Mouse (Mus musculus): ENCODE measurements around the gene Etl4. TPM values are rescaled to one million over a fixed set of nuclear protein-coding genes. Genes with fewer than 3 reads are reported as not detected.

Etl4 gene
- polyA plus RNA-seq, 1 experiment from 2014 or later = 15.7 TPM

- no peak overlapping the region for H3K27ac ChIP-seq (ENCODE audit: low read length)
- no peak overlapping the region for H3K9ac ChIP-seq (replicated peaks; ENCODE audit: low read depth)
- no peak for ATAC-seq
- H3K4me1 ChIP-seq (ENCODE audit: insufficient read depth, low read depth, low read length) = no peaks in the 10 kb centered on the region
- TF ChIP-seq CTCF (IDR thresholded peaks at IDR 0.05) (no peak), EP300 (IDR thresholded peaks at IDR 0.05) (no peak)
- WGBS = 88% methylated on average over 9 of the region's 9 CpGs
- no peak overlapping the region for H3K4me3 ChIP-seq (ENCODE audit: low read depth, low read length)
- H3K9me3 ChIP-seq (ENCODE audit: low read length) = no peaks in the 10 kb centered on the region
- no peaks in the 10 kb centered on the region for H3K36me3 ChIP-seq (ENCODE audit: insufficient read depth, low read length)
- no peak overlapping the region for H3K4me2 ChIP-seq (replicated peaks; ENCODE audit: low read depth, low read length)
- DNase-seq (ENCODE audit: low spot score) = no peak
- no peaks in the 10 kb centered on the region for H3K27me3 ChIP-seq (replicated peaks; ENCODE audit: insufficient read depth, low read length)
Observed at GRCm38 (mm10) chr2:20560581-20560980, 651.0 kb downstream of the Etl4 start.

GRCm38 (mm10) chr2:20563036-20563435 lies 653.5 kb downstream of the Etl4 start:
- Histone ChIP-seq H3K27ac (ENCODE audit: low read length) (no peak overlapping the region), H3K27me3 (replicated peaks; ENCODE audit: insufficient read depth, low read length) (no peaks in the 10 kb centered on the region), H3K4me2 (replicated peaks; ENCODE audit: low read depth, low read length) (no peak overlapping the region), H3K4me1 (ENCODE audit: insufficient read depth, low read depth, low read length) (no peaks in the 10 kb centered on the region), H3K36me3 (ENCODE audit: insufficient read depth, low read length) (no peaks in the 10 kb centered on the region), H3K9ac (replicated peaks; ENCODE audit: low read depth) (no peak overlapping the region), H3K9me3 (ENCODE audit: low read length) (no peaks in the 10 kb centered on the region), H3K4me3 (ENCODE audit: low read depth, low read length) (no peak overlapping the region)
- 41% methylated on average over 6 of the region's 6 CpGs for WGBS
- ATAC-seq = no peak
- DNase-seq (ENCODE audit: low spot score) = no peak
- TF ChIP-seq EP300 (IDR thresholded peaks at IDR 0.05) = no peak
- no peak for TF ChIP-seq CTCF (IDR thresholded peaks at IDR 0.05)

- 42% methylated on average over 1 of the region's 1 CpGs for WGBS
- ATAC-seq = no peak
- H3K27ac ChIP-seq (ENCODE audit: low read length) = no peak overlapping the region
Observed at GRCm38 (mm10) chr2:20568456-20568855, 658.9 kb downstream of the Etl4 start.

GRCm38 (mm10) chr2:20571940-20572339 lies 662.4 kb downstream of the Etl4 start:
- no peaks in the 10 kb centered on the region for H3K36me3 ChIP-seq (ENCODE audit: insufficient read depth, low read length)
- no peak overlapping the region for H3K27ac ChIP-seq (ENCODE audit: low read length)
- no peak overlapping the region for H3K9ac ChIP-seq (replicated peaks; ENCODE audit: low read depth)
- no peaks in the 10 kb centered on the region for H3K27me3 ChIP-seq (replicated peaks; ENCODE audit: insufficient read depth, low read length)
- no peaks in the 10 kb centered on the region for H3K4me1 ChIP-seq (ENCODE audit: insufficient read depth, low read depth, low read length)
- H3K9me3 ChIP-seq (ENCODE audit: low read length) = no peaks in the 10 kb centered on the region
- ATAC-seq (no peak), DNase-seq (ENCODE audit: low spot score) (no peak)
- H3K4me3 ChIP-seq (ENCODE audit: low read depth, low read length) = no peak overlapping the region
- H3K4me2 ChIP-seq (replicated peaks; ENCODE audit: low read depth, low read length) = no peak overlapping the region
- WGBS = 74% methylated on average over 1 of the region's 1 CpGs
- TF ChIP-seq EP300 (IDR thresholded peaks at IDR 0.05) (no peak), CTCF (IDR thresholded peaks at IDR 0.05) (no peak)

More at GRCm38 (mm10) chr2:20568456-20568855, 658.9 kb downstream of the Etl4 start:
- H3K27me3 ChIP-seq (replicated peaks; ENCODE audit: insufficient read depth, low read length) = no peaks in the 10 kb centered on the region
- peak; percentile 23 for DNase-seq (ENCODE audit: low spot score)
- no peak overlapping the region for H3K4me3 ChIP-seq (ENCODE audit: low read depth, low read length)
- no peak overlapping the region for H3K4me2 ChIP-seq (replicated peaks; ENCODE audit: low read depth, low read length)
- no peak for TF ChIP-seq EP300 (IDR thresholded peaks at IDR 0.05)
- TF ChIP-seq CTCF (IDR thresholded peaks at IDR 0.05) = no peak
- no peak overlapping the region for H3K9ac ChIP-seq (replicated peaks; ENCODE audit: low read depth)
- no peaks in the 10 kb centered on the region for H3K9me3 ChIP-seq (ENCODE audit: low read length)
- no peaks in the 10 kb centered on the region for H3K36me3 ChIP-seq (ENCODE audit: insufficient read depth, low read length)
- H3K4me1 ChIP-seq (ENCODE audit: insufficient read depth, low read depth, low read length) = no peaks in the 10 kb centered on the region

GRCm38 (mm10) chr2:20580331-20580730 lies 670.8 kb downstream of the Etl4 start:
- Histone ChIP-seq H3K27me3 (replicated peaks; ENCODE audit: insufficient read depth, low read length) (no peaks in the 10 kb centered on the region), H3K9me3 (ENCODE audit: low read length) (no peaks in the 10 kb centered on the region), H3K4me3 (ENCODE audit: low read depth, low read length) (no peak overlapping the region), H3K4me1 (ENCODE audit: insufficient read depth, low read depth, low read length) (no peaks in the 10 kb centered on the region), H3K36me3 (ENCODE audit: insufficient read depth, low read length) (no peaks in the 10 kb centered on the region), H3K4me2 (replicated peaks; ENCODE audit: low read depth, low read length) (no peak overlapping the region), H3K27ac (ENCODE audit: low read length) (no peak overlapping the region), H3K9ac (replicated peaks; ENCODE audit: low read depth) (no peak overlapping the region)
- 75% methylated on average over 3 of the region's 3 CpGs for WGBS
- DNase-seq (ENCODE audit: low spot score) (no peak), ATAC-seq (no peak)
- TF ChIP-seq EP300 (IDR thresholded peaks at IDR 0.05) (no peak), CTCF (IDR thresholded peaks at IDR 0.05) (no peak)

- Histone ChIP-seq H3K4me3 (ENCODE audit: low read depth, low read length) (no peak overlapping the region), H3K27ac (ENCODE audit: low read length) (no peak overlapping the region), H3K4me1 (ENCODE audit: insufficient read depth, low read depth, low read length) (no peaks in the 10 kb centered on the region), H3K9ac (replicated peaks; ENCODE audit: low read depth) (no peak overlapping the region), H3K9me3 (ENCODE audit: low read length) (no peaks in the 10 kb centered on the region), H3K27me3 (replicated peaks; ENCODE audit: insufficient read depth, low read length) (no peaks in the 10 kb centered on the region), H3K36me3 (ENCODE audit: insufficient read depth, low read length) (no peaks in the 10 kb centered on the region), H3K4me2 (replicated peaks; ENCODE audit: low read depth, low read length) (no peak overlapping the region)
- ATAC-seq = no peak
- no peak for DNase-seq (ENCODE audit: low spot score)
- no peak for TF ChIP-seq EP300 (IDR thresholded peaks at IDR 0.05)
- TF ChIP-seq CTCF (IDR thresholded peaks at IDR 0.05) = no peak
Observed at GRCm38 (mm10) chr2:20583032-20583431, 673.5 kb downstream of the Etl4 start.

GRCm38 (mm10) chr2:20583562-20584153 lies 674.1 kb downstream of the Etl4 start:
- no peaks in the 10 kb centered on the region for H3K4me1 ChIP-seq (ENCODE audit: insufficient read depth, low read depth, low read length)
- H3K27ac ChIP-seq (ENCODE audit: low read length) = no peak overlapping the region
- no peak overlapping the region for H3K9ac ChIP-seq (replicated peaks; ENCODE audit: low read depth)
- no peak for ATAC-seq
- no peak overlapping the region for H3K4me3 ChIP-seq (ENCODE audit: low read depth, low read length)
- DNase-seq (ENCODE audit: low spot score) = no peak
- no peaks in the 10 kb centered on the region for H3K27me3 ChIP-seq (replicated peaks; ENCODE audit: insufficient read depth, low read length)
- H3K36me3 ChIP-seq (ENCODE audit: insufficient read depth, low read length) = no peaks in the 10 kb centered on the region
- TF ChIP-seq CTCF (IDR thresholded peaks at IDR 0.05) (no peak), EP300 (IDR thresholded peaks at IDR 0.05) (no peak)
- H3K9me3 ChIP-seq (ENCODE audit: low read length) = no peaks in the 10 kb centered on the region
- WGBS = 83% methylated on average over 6 of the region's 6 CpGs
- H3K4me2 ChIP-seq (replicated peaks; ENCODE audit: low read depth, low read length) = no peak overlapping the region

All from lung, postnatal 0 days (tissue).